ENCODE assay signal across 18 mouse cellular contexts in the genomic region with DNA sequence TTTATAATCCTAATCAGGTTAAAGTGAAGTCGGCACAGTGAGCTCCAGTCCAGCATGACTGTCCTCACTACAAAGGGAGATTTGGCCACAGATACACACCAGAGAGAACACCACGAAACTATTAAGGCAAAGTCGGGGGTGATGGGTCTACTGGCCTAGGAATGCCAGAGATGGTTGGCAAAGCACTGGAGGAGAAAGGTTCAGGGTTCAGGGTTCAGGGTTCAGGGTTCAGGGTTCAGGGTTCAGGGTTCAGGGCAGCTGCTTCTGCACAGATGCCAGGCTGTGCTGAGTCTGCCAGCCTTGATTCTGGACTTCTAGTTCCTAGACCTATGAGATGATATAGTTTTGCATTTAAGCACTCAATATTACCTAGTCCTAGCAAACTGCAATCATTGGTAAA.
"Had no signal": no experiment of that assay in that cellular context is flagged by ENCODE, and none has a peak within 500 bp of the region (broad histone marks: within the 10 kb centered on the region; RNA-seq: fewer than 3 reads in every experiment).

No protein-coding gene starts in this region.

- DNase-seq: liver, postnatal 0 days; lung, adult 2 months; lung, postnatal 14 days; lung, postnatal 36 days; right cerebral cortex, postnatal 14 days; thymus, adult 2 months; thymus, postnatal 25 days; thymus, postnatal 4 days had no signal

- ATAC-seq: liver, postnatal 0 days; lung, postnatal 0 days; midbrain, embryonic 13.5 days; midbrain, embryonic 15.5 days had no signal

- H3K27ac ChIP-seq: lung, embryonic 15.5 days; macrophage; midbrain, embryonic 13.5 days; midbrain, embryonic 15.5 days; neural tube, embryonic 12.5 days; stomach, embryonic 15.5 days; stomach, postnatal 0 days had no signal

- H3K4me2 ChIP-seq: lung, embryonic 15.5 days; midbrain, embryonic 11.5 days; midbrain, embryonic 13.5 days; midbrain, embryonic 15.5 days; neural tube, embryonic 12.5 days; stomach, embryonic 15.5 days had no signal

- H3K4me3 ChIP-seq: lung, embryonic 15.5 days; megakaryocyte, embryonic 14.5 days; midbrain, embryonic 13.5 days; midbrain, embryonic 15.5 days; neural tube, embryonic 12.5 days; stomach, embryonic 15.5 days had no signal

- H3K27me3 ChIP-seq: lung, embryonic 15.5 days; megakaryocyte, embryonic 14.5 days; midbrain, embryonic 13.5 days; midbrain, embryonic 15.5 days; neural tube, embryonic 12.5 days; stomach, embryonic 15.5 days had no signal

- H3K9me3 ChIP-seq: lung, embryonic 15.5 days; megakaryocyte, embryonic 14.5 days; midbrain, embryonic 13.5 days; midbrain, embryonic 15.5 days; neural tube, embryonic 12.5 days; stomach, embryonic 15.5 days had no signal

- H3K4me1 ChIP-seq: lung, embryonic 15.5 days; midbrain, embryonic 13.5 days; neural tube, embryonic 12.5 days; stomach, embryonic 15.5 days had no signal

- H3K36me3 ChIP-seq: lung, embryonic 15.5 days; midbrain, embryonic 13.5 days; midbrain, embryonic 15.5 days; neural tube, embryonic 12.5 days; stomach, embryonic 15.5 days had no signal

- H3K9ac ChIP-seq: liver, postnatal 0 days; lung, embryonic 15.5 days; midbrain, embryonic 13.5 days; midbrain, embryonic 15.5 days; neural tube, embryonic 12.5 days; stomach, embryonic 15.5 days had no signal
